Mouse (Mus musculus): ENCODE measurements around the gene Nipbl.
"Not testable (repeated sequence)": the region's sequence is repeated elsewhere in the genome, so short reads cannot be mapped to it uniquely, and the experiment has no call there.

The Nipbl gene

DNA sequence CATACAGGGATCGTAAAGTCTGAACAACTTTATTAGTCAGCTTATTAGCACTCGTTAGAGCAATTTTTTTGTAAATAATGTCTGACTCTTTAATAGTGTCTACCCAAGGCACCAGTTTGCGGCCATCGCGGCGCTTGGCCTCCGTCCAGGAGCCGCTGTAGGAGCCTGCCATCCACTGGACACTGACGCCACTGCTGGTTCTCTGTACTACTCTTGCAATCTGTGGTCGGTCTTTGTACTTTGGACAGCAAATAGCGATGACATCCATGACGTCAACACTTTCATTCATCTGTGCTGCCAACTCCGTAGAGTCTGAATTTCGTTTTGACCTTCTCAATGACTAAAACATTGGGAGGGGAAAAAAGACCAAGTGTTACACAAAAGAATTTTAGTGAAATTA, 153.0 kb downstream of the Nipbl start:
- DNase-seq (ENCODE audit: low spot score in 2 of 2): no peak

DNA sequence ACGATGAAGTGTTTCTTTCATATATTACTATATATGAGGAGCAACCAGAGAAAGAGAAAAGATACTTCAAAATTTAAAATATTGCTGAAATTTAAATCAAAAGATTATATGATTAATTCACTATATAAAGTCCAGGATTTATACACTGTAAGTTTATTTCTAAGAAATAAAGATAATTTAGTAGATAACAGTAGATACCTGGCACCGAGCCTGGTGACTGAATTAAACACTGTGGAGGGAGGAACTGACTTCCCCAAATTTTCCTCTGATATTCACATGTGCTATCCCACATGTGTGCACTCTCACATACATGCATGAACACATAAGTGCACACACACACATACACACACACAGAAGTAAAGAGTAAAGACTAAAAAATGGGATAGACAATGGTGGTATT, 162.1 kb downstream of the Nipbl start:
- no peak for DNase-seq (ENCODE audit: low spot score in 2 of 2)

DNA sequence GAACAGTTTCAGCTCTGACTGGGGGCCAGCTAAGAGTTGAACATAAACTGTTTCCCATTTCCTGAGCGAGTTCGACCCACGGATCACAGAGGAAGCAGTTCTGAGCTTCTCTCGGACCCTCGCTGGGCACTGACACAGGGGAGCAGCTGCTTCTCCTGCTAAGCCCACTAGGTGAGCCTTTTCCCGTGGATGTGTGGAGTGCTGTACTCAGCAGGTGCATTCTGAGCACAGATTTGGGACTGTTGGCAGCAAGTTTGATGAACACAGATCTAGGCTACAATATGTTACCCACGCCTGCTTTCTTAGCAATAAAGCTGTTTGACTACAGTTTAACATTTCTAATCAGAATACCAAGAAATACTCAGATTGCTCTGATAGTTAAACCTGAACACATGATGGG, 162.6 kb downstream of the Nipbl start:
- DNase-seq (ENCODE audit: low spot score in 2 of 2): peak in 1 of 2 experiments; percentile 27

DNA sequence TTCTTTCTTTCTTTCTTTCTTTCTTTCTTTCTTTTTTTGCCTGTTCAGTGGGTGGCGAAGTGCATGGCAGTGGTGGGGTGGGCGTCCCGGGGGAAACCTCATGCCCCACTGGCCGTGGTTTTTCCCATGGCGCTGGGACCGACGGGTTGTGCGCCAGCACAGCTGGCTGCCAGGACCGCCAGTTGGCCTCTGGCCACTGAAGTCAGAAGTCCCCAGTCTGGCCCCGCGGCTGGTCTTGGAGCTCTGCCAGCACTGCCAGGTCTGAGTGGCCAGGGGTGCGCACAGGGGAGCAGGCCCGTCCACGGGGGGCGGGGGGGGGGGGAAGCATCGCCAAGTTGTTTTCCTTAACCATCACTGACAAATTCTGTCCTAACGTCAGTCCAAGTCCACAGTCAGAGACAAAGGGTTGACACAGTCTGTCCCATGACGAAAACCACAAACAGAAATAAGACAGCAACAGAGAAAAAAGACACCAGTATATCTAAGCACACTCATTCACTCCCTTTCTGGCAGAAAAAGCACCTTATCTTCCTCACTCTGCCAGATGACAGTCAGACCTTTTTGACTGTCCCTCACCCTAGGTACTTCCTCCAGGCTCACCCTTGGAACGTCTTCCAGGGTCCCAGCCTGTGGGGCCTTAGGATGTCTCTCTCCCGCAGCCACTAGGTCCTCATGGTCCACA, 164.2 kb downstream of the Nipbl start:
- DNase-seq (ENCODE audit: low spot score in 2 of 2): peak; percentile 47 to 64

DNA sequence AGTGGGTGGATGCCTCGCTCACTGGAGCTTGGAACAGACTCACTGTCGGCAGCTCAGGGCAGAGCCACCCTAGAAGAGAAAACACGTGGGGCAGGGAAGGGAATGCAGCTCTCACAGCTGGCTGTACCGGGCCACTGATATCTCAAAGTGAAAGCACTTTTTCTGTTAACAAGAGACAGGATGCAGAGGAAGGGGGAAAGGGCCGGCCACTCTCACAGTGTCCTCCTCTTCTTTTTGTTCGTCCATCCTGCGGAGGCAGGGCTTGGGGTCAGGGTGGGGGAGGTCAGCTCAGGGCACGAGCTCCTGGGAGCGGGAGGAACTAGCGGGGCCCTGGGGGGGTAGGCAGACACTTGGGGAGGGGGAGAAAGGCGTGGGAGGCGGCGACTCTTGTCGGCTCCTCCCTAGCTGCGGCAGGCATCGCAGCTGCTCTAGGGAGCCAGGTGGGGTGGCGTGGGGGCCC, 164.9 kb downstream of the Nipbl start:
- DNase-seq (ENCODE audit: low spot score in 2 of 2): no peak

DNA sequence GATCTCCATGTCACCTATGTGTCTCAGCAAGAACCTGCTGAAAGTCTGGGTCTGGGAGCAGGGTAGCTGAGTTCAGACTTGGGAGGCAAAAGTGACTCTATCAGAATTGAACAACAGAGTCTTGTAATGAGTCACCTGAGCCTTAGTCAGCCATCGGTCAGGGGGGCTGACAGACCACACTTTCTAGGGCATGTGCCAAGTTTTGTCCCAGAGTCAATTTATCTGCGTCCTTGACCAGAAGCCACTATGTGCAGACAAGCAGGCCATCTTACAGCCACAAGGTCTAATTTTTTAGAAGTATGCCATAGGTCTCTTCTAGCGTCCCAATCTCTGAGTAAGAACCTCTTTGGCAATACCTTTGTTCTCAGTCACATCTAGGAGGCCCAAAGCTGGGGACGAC, 166.3 kb downstream of the Nipbl start:
- DNase-seq (ENCODE audit: low spot score in 2 of 2): not testable (repeated sequence)

DNA sequence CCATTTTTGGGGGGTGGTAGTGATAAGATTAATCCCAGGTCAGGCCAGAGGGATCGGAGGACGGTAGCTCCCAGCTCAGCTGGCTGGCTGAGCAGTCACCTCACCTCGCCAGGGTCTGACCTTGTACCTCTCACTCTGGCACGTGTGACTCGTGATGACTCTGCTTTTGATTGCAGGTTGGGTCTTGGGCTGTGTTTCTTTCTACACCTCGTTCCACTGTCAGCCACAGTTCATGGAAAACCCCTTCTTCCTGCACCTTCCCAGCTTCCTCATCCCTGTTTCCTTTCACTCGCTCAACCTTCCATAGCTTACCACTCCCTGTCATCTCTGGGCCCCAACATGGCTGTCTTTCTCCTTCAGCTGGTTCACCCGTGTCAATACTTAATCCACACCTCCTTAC, 172.3 kb downstream of the Nipbl start:
- DNase-seq (ENCODE audit: low spot score in 2 of 2): no peak

DNA sequence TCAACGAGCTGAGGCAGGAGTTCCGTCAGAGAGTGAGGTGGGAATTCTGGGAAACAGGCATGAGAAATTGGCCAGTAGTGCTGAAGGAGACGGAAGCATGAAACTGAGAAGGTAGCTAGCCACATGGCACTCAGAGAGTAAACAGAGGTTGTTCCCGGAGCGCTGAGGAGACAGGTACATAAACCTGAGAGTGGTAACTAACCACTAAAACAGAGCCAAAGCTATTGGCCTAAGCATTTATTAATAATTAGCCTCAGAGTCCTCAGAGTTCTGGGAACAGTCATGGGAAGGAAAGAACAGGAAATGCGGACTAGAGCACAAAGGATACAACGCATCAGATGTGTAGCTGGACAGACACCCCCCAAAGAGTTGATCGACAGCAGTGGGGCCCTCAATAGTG, 176.0 kb downstream of the Nipbl start:
- no peak for DNase-seq (ENCODE audit: low spot score in 2 of 2)

DNA sequence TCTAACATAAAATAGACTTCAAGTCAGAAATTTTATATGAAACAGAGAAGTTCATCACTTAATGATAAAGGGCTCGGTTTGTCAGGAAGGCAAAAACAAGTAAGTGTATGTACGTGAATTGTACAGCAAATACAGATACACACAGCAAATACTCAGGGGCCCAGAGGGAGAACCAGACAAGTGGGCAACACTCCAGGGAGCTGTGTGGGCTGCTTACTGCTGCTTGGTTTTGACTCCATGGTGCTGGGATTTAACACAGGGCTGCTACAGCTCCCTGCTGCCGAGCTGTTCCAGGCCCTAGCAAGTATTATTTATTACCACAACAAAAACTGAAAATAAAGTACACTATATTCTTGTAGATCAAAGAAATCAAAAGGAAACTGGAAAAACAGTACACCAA, 177.1 kb downstream of the Nipbl start:
- no peak for DNase-seq (ENCODE audit: low spot score in 2 of 2)

DNA sequence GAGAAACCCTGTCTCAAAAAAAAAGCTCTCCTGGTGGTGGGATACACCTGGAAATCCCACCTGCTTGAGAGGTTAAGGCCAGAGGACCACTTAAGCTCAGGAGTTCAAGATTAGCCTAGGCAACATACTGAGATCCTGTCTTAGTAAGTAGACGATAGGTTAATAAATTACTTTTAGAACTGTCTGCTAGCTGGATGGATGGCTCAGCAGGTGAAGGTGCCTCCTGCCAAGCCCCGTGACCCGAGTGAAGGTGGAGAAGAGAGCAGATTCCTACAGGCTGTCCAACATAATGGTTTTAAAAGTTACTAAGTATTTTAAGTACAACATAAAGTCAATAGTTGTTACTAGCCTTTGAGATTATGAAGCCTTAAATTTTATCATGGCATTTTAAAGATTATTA, 178.3 kb downstream of the Nipbl start:
- DNase-seq (ENCODE audit: low spot score in 2 of 2): no peak

Measured in right cerebral cortex, postnatal 10 days (tissue).